Comparison of ENCODE assay signal across 28 mouse cellular contexts in genomic region chr13:102767110-102767509, GRCm38 (mm10).
DNase-seq lines count a peak whose midpoint lies in the region; ATAC-seq and TF ChIP-seq lines count a peak whose summit lies in the region.
"Had no signal": no experiment of that assay in that cellular context is flagged by ENCODE, and none has a peak within 500 bp of the region (broad histone marks: within the 10 kb centered on the region; RNA-seq: fewer than 3 reads in every experiment).

No protein-coding gene starts in this region.

- no peak overlapping the region for H3K27ac ChIP-seq in embryonic facial prominence, embryonic 14.5 days (replicated peaks; ENCODE audit: low read depth, low read length)
- H3K27ac ChIP-seq in embryonic facial prominence, embryonic 10.5 days (replicated peaks) = no peak overlapping the region
- peak overlapping the region; percentile 68; the same call in 1 of the 2 replicates for H3K27ac ChIP-seq in hindbrain, embryonic 13.5 days
- no peak overlapping the region for H3K27ac ChIP-seq in hindbrain, postnatal 0 days
- peak overlapping the region; percentile 76 for H3K27ac ChIP-seq in MEL (ENCODE audit: control insufficient read depth, low read depth, low read length)
- H3K27ac ChIP-seq: embryonic facial prominence, embryonic 12.5 days; embryonic facial prominence, embryonic 15.5 days; forebrain, embryonic 10.5 days; forebrain, embryonic 12.5 days had no signal

- no peaks in the 10 kb centered on the region for H3K9me3 ChIP-seq in embryonic facial prominence, embryonic 14.5 days (ENCODE audit: control insufficient read depth, low read length)
- H3K9me3 ChIP-seq in embryonic facial prominence, embryonic 10.5 days = no peaks in the 10 kb centered on the region
- H3K9me3 ChIP-seq in hindbrain, embryonic 13.5 days = no peaks in the 10 kb centered on the region
- H3K9me3 ChIP-seq in hindbrain, postnatal 0 days (ENCODE audit: low read length) = no peaks in the 10 kb centered on the region
- no peaks in the 10 kb centered on the region for H3K9me3 ChIP-seq in MEL (replicated peaks; ENCODE audit: insufficient read depth, low read length)
- H3K9me3 ChIP-seq: embryonic facial prominence, embryonic 12.5 days; embryonic facial prominence, embryonic 15.5 days; forebrain, embryonic 10.5 days; forebrain, embryonic 12.5 days; G1E had no signal

- 67% methylated on average over 7 of the region's 7 CpGs for WGBS in embryonic facial prominence, embryonic 14.5 days
- WGBS in embryonic facial prominence, embryonic 10.5 days = 86% methylated on average over 7 of the region's 7 CpGs
- 68% methylated on average over 7 of the region's 7 CpGs for WGBS in hindbrain, embryonic 13.5 days
- 77% methylated on average over 7 of the region's 7 CpGs for WGBS in hindbrain, postnatal 0 days

- no peak overlapping the region for H3K9ac ChIP-seq in embryonic facial prominence, embryonic 14.5 days (ENCODE audit: low read depth, low read length)
- H3K9ac ChIP-seq in hindbrain, embryonic 13.5 days = no peak overlapping the region
- H3K9ac ChIP-seq in hindbrain, postnatal 0 days (replicated peaks; ENCODE audit: low read length) = no peak overlapping the region
- H3K9ac ChIP-seq in MEL (ENCODE audit: control insufficient read depth, low read depth, low read length, poor library complexity, severe bottlenecking) = no peak overlapping the region
- H3K9ac ChIP-seq: embryonic facial prominence, embryonic 12.5 days; embryonic facial prominence, embryonic 15.5 days; forebrain, embryonic 12.5 days had no signal

- H3K36me3 ChIP-seq in embryonic facial prominence, embryonic 14.5 days (ENCODE audit: control insufficient read depth, insufficient read depth, low read length) = peaks cover 23% of the 10 kb centered on the region
- peaks cover 64% of the 10 kb centered on the region for H3K36me3 ChIP-seq in embryonic facial prominence, embryonic 10.5 days (replicated peaks)
- H3K36me3 ChIP-seq in hindbrain, embryonic 13.5 days = no peaks in the 10 kb centered on the region
- H3K36me3 ChIP-seq in hindbrain, postnatal 0 days (ENCODE audit: insufficient read depth, low read length) = no peaks in the 10 kb centered on the region
- peaks cover 0 to 65% of the 10 kb centered on the region in 2 experiments; a peak in 2 of 4 replicates for H3K36me3 ChIP-seq in MEL (ENCODE audit: control insufficient read depth in 1 of 2, insufficient read depth in 2 of 2, low read length in 2 of 2)
- H3K36me3 ChIP-seq: G1E had no signal

- no peak for TF ChIP-seq RAD21 in MEL (IDR thresholded peaks at IDR 0.05; ENCODE audit: low read depth, low read length)

- TF ChIP-seq EP300 in MEL (IDR thresholded peaks at IDR 0.05; ENCODE audit: low read depth in 1 of 2, low read length in 2 of 2) = peak; percentile 96 to 97

- TF ChIP-seq POLR2A in MEL (IDR thresholded peaks at IDR 0.05; ENCODE audit: control insufficient read depth in 1 of 2, insufficient read depth in 1 of 2, low read depth in 1 of 2, low read length in 2 of 2, poor library complexity in 1 of 2) = peak in 1 of 2 experiments; percentile 22; a peak in 1 of 4 replicates

- no peaks in the 10 kb centered on the region for H3K27me3 ChIP-seq in embryonic facial prominence, embryonic 14.5 days (replicated peaks; ENCODE audit: control insufficient read depth, insufficient read depth, low read length)
- no peaks in the 10 kb centered on the region for H3K27me3 ChIP-seq in embryonic facial prominence, embryonic 10.5 days (replicated peaks; ENCODE audit: low read depth, poor library complexity, severe bottlenecking)
- no peaks in the 10 kb centered on the region for H3K27me3 ChIP-seq in hindbrain, embryonic 13.5 days
- H3K27me3 ChIP-seq in hindbrain, postnatal 0 days (ENCODE audit: insufficient read depth, low read length) = no peaks in the 10 kb centered on the region
- H3K27me3 ChIP-seq in MEL (ENCODE audit: control insufficient read depth in 1 of 2, insufficient read depth in 2 of 2, low read length in 2 of 2) = no peaks in the 10 kb centered on the region
- H3K27me3 ChIP-seq: CH12.LX; embryonic facial prominence, embryonic 12.5 days; embryonic facial prominence, embryonic 15.5 days; forebrain, embryonic 12.5 days had no signal

- no peaks in the 10 kb centered on the region for H3K4me1 ChIP-seq in embryonic facial prominence, embryonic 14.5 days (ENCODE audit: control insufficient read depth, insufficient read depth, low read length)
- peaks cover 4% of the 10 kb centered on the region; the same call in 1 of the 2 replicates for H3K4me1 ChIP-seq in embryonic facial prominence, embryonic 10.5 days
- H3K4me1 ChIP-seq in hindbrain, embryonic 13.5 days (replicated peaks) = peaks cover 63% of the 10 kb centered on the region
- H3K4me1 ChIP-seq in hindbrain, postnatal 0 days (ENCODE audit: insufficient read depth, low read length) = no peaks in the 10 kb centered on the region
- H3K4me1 ChIP-seq in MEL (ENCODE audit: control insufficient read depth in 1 of 2, insufficient read depth in 2 of 2, low read length in 2 of 2) = peaks cover 44 to 62% of the 10 kb centered on the region in 2 experiments
- H3K4me1 ChIP-seq: embryonic facial prominence, embryonic 12.5 days; embryonic facial prominence, embryonic 15.5 days; forebrain, embryonic 10.5 days had no signal

- no peak for TF ChIP-seq CTCF in hindbrain, postnatal 0 days (IDR thresholded peaks at IDR 0.05; ENCODE audit: low read depth)
- no peak for TF ChIP-seq CTCF in MEL (IDR thresholded peaks at IDR 0.05 in 2 of 3, conservative IDR thresholded peaks at IDR 0.05 in 1 of 3; ENCODE audit: control insufficient read depth in 1 of 3, insufficient read depth in 1 of 3, low read depth in 2 of 3, low read length in 3 of 3, poor library complexity in 1 of 3, severe bottlenecking in 1 of 3)

- 0 out of 2 replicates have a peak, but pooled peaks have one; percentile 22 for ATAC-seq in embryonic facial prominence, embryonic 14.5 days (ENCODE audit: low read depth)
- ATAC-seq in hindbrain, embryonic 13.5 days (ENCODE audit: low FRiP score) = no peak
- ATAC-seq in hindbrain, postnatal 0 days = no peak
- peak; percentile 57; the same call in 1 of the 2 replicates for ATAC-seq in megakaryocyte-erythroid progenitor cell, adult 5-6 weeks (replicated peaks; ENCODE audit: low FRiP score, low TSS enrichment, poor library complexity, severe bottlenecking)
- ATAC-seq: CD4-positive, CD25-positive, alpha-beta regulatory T cell, adult 4 months; forebrain, embryonic 14.5 days; forebrain, embryonic 16.5 days had no signal

- DNase-seq in embryonic facial prominence, embryonic 14.5 days (ENCODE audit: low spot score) = no peak
- DNase-seq in embryonic facial prominence, embryonic 10.5 days (ENCODE audit: low spot score) = no peak
- no peak for DNase-seq in hindbrain, postnatal 0 days (ENCODE audit: low spot score)
- DNase-seq in MEL (ENCODE audit: low read depth, low spot score) = peak; percentile 71
- DNase-seq in layer of hippocampus, postnatal 14 days (ENCODE audit: low spot score in 2 of 2) = no peak
- DNase-seq: adrenal gland, adult 2 months; adrenal gland, postnatal 10 days; adrenal gland, postnatal 25 days; B cell, adult 2 months; cerebellum, adult 11 months; cerebellum, adult 18-20 months; cerebellum, adult 8-10 months; cerebellum, adult 9-11 months; cerebellum, postnatal 14 days; cerebellum, postnatal 36 days; embryo, embryonic 11 days had no signal

- H3K4me3 ChIP-seq in embryonic facial prominence, embryonic 14.5 days (ENCODE audit: low read depth, low read length) = no peak overlapping the region
- H3K4me3 ChIP-seq in embryonic facial prominence, embryonic 10.5 days = no peak overlapping the region
- H3K4me3 ChIP-seq in hindbrain, embryonic 13.5 days = no peak overlapping the region
- H3K4me3 ChIP-seq in hindbrain, postnatal 0 days (ENCODE audit: low read length) = no peak overlapping the region
- H3K4me3 ChIP-seq in MEL (ENCODE audit: control insufficient read depth in 1 of 2, insufficient read depth in 1 of 2, low read depth in 2 of 2, low read length in 2 of 2) = no peak overlapping the region
- H3K4me3 ChIP-seq: embryonic facial prominence, embryonic 12.5 days; embryonic facial prominence, embryonic 15.5 days; erythroblast, embryonic 14.5 days; forebrain, embryonic 10.5 days; forebrain, embryonic 12.5 days had no signal

- H3K4me2 ChIP-seq in embryonic facial prominence, embryonic 14.5 days (ENCODE audit: low read depth, low read length) = no peak overlapping the region
- H3K4me2 ChIP-seq in hindbrain, embryonic 13.5 days = no peak overlapping the region
- no peak overlapping the region for H3K4me2 ChIP-seq in hindbrain, postnatal 0 days (ENCODE audit: low read depth, low read length)
- H3K4me2 ChIP-seq: embryonic facial prominence, embryonic 12.5 days; embryonic facial prominence, embryonic 15.5 days; forebrain, embryonic 12.5 days had no signal

- H3K79me2 ChIP-seq in MEL (ENCODE audit: control insufficient read depth, insufficient read depth, low read length, poor library complexity) = no peaks in the 10 kb centered on the region

TF ChIP-seq in MEL, 35 proteins besides CTCF, POLR2A, EP300 and RAD21 (continues in another document):
- TF ChIP-seq ZC3H11A (IDR thresholded peaks at IDR 0.05; ENCODE audit: low read depth, low read length) (no peak), CHD1 (IDR thresholded peaks at IDR 0.05; ENCODE audit: low read depth, low read length) (no peak), GATA1 (IDR thresholded peaks at IDR 0.05; ENCODE audit: low read depth, low read length) (peak; percentile 96), MEF2A (IDR thresholded peaks at IDR 0.05; ENCODE audit: extremely low read depth, insufficient replicate concordance, low read depth, low read length, poor library complexity, severe bottlenecking) (0 out of 2 replicates have a peak, but pooled peaks have one; percentile 67), HCFC1 (IDR thresholded peaks at IDR 0.05; ENCODE audit: low read depth, low read length) (0 out of 2 replicates have a peak, but pooled peaks have one; percentile 26), MXI1 (IDR thresholded peaks at IDR 0.05; ENCODE audit: low read depth, low read length) (peak; percentile 60; the same call in 1 of the 2 replicates), USF1 (IDR thresholded peaks at IDR 0.05; ENCODE audit: low read depth, low read length) (no peak), TBP (IDR thresholded peaks at IDR 0.05; ENCODE audit: low read depth, low read length) (no peak), POLR2AphosphoS2 (IDR thresholded peaks at IDR 0.05; ENCODE audit: low read length) (no peak), TCF12 (IDR thresholded peaks at IDR 0.05; ENCODE audit: low read depth, low read length) (peak; percentile 90), ZKSCAN1 (IDR thresholded peaks at IDR 0.05; ENCODE audit: low read depth, low read length) (no peak), SIN3A (IDR thresholded peaks at IDR 0.05; ENCODE audit: low read length) (peak; percentile 85), NRF1 (IDR thresholded peaks at IDR 0.05; ENCODE audit: insufficient read depth, low read depth, low read length, poor library complexity, severe bottlenecking) (no peak), MYC (IDR thresholded peaks at IDR 0.05; ENCODE audit: low read depth, low read length) (peak; percentile 90), ZNF384 (IDR thresholded peaks at IDR 0.05; ENCODE audit: low read depth, low read length) (no peak), GABPA (IDR thresholded peaks at IDR 0.05; ENCODE audit: low read depth, low read length) (no peak)

Comparison
In these comparisons a context has a peak if more than half of its experiments do, and no peak if none do; other contexts are left out.
1. H3K27ac ChIP-seq: peak in hindbrain, embryonic 13.5 days (single experiment) and MEL (single experiment); none in embryonic facial prominence, embryonic 14.5 days (single experiment), embryonic facial prominence, embryonic 10.5 days (single experiment) and hindbrain, postnatal 0 days (single experiment).
2. ATAC-seq: peak in embryonic facial prominence, embryonic 14.5 days (single experiment) and megakaryocyte-erythroid progenitor cell, adult 5-6 weeks (single experiment); none in hindbrain, embryonic 13.5 days (single experiment) and hindbrain, postnatal 0 days (single experiment).